Mouse (Mus musculus) monocyte, adult 2 months (primary cell): ENCODE measurements at regions not wholly inside any gene's neighbourhood (a gene's known extent, or its start where the extent isn't known, plus 50 kb on each side); places are given as distances from the start of the nearest gene placed in this dataset.

ENCODE experiments used
- DNase-seq, 2 experiments: peaks; one replicate each; pipeline ENCODE4 v3.0.0; 2022; ENCODE audit warnings: low spot score in 2 of 2, low read depth in 1 of 2

GRCm38 (mm10) chr9:41238395-41239096 lies 77.0 kb upstream of the Ubash3b start:
- no peak for DNase-seq

DNA sequence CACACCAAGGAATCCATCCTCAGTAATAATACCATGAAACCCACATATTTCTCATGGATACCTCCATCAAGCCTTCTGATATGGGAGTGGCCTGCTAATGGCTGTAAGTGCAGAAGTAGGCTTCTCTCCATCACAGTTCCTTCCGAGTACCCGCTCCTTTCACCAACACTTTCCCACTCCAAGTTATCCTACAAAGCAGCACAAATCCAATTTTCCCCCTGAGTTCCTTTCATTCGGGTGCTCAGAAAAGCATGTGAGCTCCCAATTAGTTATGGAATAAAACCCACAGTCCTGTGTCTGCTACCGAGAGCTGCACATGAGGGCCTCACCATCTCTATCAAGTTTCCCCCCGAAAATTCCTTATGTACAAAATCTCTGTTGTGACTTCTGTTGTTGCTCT lies 75.8 kb upstream of the Ubash3b start:
- no peak for DNase-seq

- no peak for DNase-seq
Measured at GRCm38 (mm10) chr9:41229225-41229582, 67.7 kb upstream of the Ubash3b start.

DNA sequence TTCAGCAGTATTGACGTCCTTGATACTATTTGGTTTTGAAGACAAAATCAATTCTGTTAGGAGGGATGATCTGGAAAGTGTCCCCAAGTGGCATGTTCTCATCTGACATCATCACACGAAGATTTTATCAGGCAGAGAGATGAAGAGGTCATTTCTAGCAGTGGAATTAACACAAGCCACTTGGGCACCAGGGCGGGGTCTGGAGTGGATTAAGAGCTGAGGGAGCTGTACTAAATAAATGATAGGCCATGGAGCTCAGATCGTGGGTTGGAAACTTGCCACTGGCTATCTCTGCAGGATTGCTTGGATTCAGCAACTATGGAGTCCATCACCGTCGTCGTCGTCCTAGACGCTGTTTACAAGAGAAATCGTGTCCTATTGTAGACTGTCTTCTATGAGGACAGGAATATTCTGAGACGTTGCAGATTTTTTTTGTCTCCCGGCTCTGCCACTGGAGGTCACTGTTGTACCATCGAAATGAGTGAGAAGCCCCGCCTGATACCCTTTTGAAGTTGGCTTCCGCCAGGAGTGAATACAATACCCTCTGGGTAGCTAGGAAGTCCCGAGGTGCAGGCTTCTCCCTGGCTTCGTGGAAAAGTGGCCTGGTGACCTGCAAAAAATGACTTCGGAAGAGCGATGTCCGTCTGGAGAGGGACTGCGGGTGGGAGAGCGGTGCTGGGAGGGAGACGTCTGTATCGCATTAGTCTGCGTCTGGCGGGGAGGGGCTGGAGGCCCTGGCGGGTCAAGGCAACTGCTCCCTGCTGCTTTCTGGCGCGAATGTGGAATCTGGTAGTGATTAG lies 67.1 kb upstream of the Ubash3b start:
- peak; percentile 30 to 67 for DNase-seq

DNA sequence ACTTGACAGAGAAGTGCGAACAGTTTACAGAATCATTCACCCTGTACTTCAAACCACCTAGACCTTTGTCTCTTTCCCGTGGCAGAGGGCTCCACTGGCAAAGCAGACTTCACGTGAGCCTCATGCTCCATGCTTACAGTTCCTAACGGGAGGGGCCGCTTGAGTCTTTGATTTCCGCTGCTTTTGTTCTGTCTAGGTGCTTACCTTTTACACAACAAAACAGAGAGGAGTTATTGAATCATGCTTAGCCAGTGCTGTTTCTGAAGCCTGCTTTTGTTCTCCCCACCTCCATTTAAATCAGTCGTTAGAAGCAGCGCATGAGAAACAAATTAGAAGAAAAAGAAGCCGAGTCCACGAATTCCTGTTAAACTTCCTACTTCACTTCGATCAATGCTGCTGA lies 61.9 kb upstream of the Ubash3b start:
- no peak for DNase-seq

- DNase-seq, result no peak
Measured at GRCm38 (mm10) chr9:41222346-41223015, 61.0 kb upstream of the Ubash3b start.

DNA sequence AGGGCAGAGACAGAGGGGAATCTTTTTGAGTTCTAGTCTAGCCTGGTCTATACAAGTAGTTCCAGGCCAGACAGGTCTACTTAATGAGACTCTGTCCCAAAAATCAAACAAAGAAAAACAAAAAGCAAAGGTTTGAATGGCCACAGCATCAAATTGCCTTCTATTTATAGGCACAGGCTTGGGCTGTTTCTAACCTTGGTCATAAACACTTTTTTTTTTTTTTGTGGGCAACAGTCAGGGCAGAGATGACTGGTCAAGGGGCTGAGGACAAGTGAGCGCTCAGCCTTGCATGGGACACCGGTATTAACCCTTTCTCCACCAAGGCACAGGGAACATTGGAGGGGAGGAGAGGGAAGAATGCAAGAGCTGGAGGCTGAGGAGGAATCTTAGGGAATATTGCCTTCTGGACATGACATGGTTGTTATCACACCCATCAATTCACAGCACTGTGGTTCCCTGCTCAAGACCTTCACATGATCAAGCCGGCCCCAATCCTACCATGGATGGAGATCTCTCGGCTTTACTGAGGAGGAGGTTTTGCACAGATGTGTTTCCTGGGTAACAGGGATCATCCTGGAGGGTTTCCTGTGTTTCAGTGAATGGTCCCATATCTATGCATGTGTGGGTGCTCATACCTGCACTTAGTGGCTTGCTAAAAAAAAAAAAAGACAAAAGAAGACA lies 59.8 kb upstream of the Ubash3b start:
- DNase-seq, result no peak

DNA sequence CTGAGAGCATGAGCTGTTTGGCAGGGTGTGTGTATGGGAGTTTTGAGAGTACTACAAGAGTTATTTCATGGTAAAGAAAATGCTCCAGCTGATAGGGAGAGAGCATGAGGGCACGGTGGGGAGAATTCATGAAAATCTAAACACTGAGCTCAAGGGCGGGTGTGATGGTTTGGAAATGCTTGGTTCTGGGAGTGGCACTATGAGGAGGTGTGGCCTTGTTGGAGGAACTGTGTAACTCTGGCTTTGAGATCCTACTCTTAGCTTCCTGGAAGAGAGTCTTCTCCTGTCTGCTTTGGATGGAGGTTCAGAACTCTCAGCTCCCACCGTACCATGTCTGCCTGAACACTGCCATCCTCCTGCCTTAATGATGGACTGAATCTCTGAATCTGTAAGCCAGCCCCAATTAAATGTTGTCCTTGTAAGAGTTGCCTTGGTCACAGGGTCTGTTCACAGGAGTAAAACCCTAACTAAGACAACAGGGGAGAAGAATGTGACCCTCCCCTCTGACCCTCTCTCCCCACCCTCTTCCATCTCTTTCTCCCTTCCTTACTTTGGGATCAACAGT lies 58.7 kb upstream of the Ubash3b start:
- no peak for DNase-seq

DNA sequence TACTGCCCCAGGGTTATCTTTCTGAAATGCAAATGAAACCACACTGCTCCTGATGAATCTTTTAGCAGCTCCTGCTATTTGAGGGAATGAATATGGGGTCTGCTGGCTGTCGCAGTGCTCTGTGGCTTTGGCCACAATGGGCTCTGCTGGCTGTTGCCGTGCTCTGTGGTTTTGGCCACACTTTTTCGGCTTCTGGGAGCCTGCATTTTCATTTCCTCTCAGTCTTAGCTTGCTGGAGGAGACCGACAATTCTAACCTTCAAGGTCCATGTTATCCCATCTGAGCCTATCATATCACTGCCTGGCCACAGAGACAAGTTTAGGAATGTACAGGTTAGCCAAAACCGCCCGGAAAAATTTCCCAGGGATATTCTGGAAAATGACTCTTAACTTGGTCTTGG lies 57.2 kb upstream of the Ubash3b start:
- DNase-seq, result no peak

- no peak for DNase-seq
Measured at GRCm38 (mm10) chr9:41216248-41216647, 54.8 kb upstream of the Ubash3b start.

DNA sequence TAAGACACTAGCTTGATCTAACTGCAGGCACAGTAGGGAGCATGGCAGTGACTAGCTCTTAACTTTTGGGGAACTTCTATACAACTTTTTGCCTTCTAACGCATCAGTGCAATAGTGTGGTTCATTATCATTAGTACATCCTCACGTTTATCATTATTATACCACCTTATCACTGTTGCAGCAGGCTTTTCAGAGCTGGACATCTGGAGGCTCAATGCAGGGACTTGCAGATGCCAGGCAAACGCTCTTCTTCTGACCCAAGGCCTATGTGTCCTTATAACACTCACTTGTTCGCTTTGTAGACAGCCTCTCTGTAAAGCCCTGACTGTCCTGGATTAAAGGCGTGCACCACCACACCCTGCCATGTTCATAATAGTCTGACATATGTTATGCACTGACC lies 53.5 kb upstream of the Ubash3b start:
- DNase-seq, result no peak

DNA sequence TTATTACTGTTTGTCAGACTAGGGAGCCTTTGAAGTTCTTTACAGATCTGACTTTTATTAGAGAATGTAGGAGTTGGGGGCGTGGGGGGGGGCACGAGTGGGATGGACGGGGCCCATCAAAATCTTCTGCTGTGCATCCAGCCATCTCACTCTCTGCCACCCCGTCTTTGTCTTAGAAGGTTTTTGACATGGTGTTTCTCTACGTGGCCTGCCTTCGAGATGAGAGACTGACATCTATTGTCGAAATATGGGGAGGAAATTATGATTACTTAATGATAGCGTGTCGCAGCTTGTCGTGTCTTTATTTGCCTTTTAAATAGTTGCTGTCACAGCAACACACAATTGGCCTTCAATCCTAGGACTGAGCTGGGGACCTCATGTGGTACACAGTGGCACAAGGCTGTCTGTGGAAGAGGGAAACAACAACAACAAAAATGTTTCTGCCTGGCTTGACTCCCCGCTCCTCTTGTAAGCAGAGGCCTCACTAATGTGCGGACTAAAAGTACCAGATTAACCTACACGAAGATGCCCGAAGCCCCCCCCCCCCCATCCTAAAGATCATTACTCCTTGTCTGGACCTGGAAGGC lies 51.5 kb upstream of the Ubash3b start:
- no peak for DNase-seq

- DNase-seq, result no peak
Measured at GRCm38 (mm10) chr9:41212303-41212901, 50.9 kb upstream of the Ubash3b start.

DNA sequence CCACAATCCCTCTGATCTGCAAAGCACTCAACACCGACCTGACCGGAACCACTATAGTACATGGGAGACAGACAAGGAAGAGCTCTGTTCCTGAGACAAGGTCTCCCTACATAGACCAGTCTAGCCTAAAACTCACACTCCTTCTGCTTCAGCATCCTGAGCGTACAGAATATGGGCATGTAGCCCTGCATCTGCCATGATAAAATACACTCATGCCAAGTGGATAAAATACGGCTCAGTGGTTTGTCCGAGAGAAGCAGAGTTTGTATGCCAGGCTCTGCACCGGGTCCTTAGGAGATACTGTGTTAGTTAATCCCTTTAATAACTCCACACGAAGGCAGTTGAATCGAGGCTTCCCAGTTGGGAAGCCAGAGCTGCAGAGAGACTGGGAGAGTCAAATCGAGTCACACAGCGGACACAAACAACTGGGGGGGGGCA lies 50.4 kb upstream of the Ubash3b start:
- no peak for DNase-seq
